Mouse (Mus musculus) ES-Bruce4 (cell line): ENCODE measurements around the gene Llgl2.

ENCODE experiments used
- CTCF ChIP-seq: IDR thresholded peaks from one replicate; pipeline ENCODE4 v1.8.1; 2011; ENCODE audit warnings: low read depth, low read length
- EP300 ChIP-seq: IDR thresholded peaks from 2 replicates; pipeline ENCODE4 v1.6.1; 2011; ENCODE audit warnings: low read depth, low read length; ENCODE audit not compliant: insufficient read depth
- POLR2A ChIP-seq: IDR thresholded peaks from one replicate; pipeline ENCODE4 v1.8.1; 2011; ENCODE audit warnings: low read length; ENCODE audit not compliant: insufficient read depth

DNA sequence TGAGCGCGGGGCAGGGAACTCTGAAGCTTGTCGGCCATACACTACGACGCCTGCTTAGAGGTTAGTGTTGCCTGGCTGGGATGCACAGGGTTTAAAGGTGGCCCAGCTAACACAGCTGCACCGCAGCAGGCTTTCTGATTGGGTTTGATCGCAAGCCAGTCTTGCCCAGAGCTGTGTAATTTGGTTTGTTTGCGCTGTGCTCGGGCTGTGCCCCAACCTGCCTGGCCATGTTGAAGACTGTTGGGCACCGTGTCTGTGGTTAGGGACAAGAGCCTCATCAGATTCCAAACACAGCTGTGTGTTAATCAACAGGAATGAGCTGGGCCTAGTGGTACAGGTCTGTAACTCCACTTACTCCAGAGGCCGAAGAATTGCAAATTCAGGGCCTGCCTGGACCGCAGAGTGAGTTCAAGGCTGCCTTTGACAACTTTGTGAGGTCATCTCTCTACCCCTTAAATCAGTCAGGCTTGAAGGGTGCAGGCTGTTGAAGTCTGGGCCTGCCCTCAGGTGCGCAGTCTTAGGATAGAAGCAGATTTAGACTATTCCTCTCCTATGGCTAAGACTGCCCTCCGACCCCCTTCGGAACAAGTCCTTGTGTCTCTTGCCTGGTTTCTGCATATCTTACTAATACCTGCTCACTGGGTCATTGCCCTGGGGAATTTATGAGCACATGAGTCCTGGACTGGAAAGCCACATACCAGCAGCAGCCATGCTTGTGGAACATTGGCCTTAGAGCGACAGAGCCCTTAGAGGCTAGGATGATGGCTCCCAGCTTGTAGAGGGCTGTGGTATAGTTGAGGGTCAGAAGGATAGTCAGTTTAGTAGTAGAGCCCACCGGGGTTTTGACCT lies 46.1 kb upstream of the Llgl2 start:
- TF ChIP-seq CTCF (no peak), POLR2A (no peak), EP300 (no peak)
